ENCODE assay signal across 29 mouse cellular contexts in the genomic region with DNA sequence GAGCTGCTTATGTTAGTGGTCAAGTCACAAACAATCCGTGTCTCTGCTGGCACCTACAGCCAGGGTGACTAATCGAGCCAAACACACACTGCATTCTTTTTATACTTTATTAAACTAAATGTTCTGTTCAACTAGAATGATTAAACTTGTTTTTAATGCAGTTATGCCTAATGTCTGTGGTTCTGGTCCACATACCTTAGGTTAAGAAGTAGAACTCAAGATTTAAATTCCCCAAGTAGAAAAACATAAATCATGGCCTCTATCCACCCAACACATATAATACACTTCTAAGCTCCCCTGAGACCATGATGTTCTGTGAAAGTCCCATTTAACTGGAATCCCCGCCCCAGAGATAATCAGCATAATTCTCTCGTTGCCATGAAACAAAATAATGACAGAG. TPM values are rescaled to one million over a fixed set of nuclear protein-coding genes. Genes with fewer than 3 reads are reported as not detected.
"Had no signal": no experiment of that assay in that cellular context is flagged by ENCODE, and none has a peak within 500 bp of the region (broad histone marks: within the 10 kb centered on the region; RNA-seq: fewer than 3 reads in every experiment).

No protein-coding gene starts in this region.

- H3K4me3 ChIP-seq: kidney, embryonic 15.5 days; limb, embryonic 12.5 days; limb, embryonic 15.5 days; megakaryocyte, embryonic 14.5 days; midbrain, embryonic 10.5 days; midbrain, embryonic 13.5 days; myocyte; neural tube, embryonic 13.5 days had no signal

- H3K9me3 ChIP-seq: kidney, embryonic 15.5 days; limb, embryonic 12.5 days; limb, embryonic 15.5 days; midbrain, embryonic 10.5 days; midbrain, embryonic 13.5 days; neural tube, embryonic 13.5 days had no signal

- H3K27ac ChIP-seq: kidney, embryonic 15.5 days; limb, embryonic 12.5 days; limb, embryonic 15.5 days; liver, embryonic 14.5 days; midbrain, embryonic 10.5 days; midbrain, embryonic 13.5 days; neural tube, embryonic 13.5 days had no signal

- H3K9ac ChIP-seq: kidney, embryonic 15.5 days; limb, embryonic 12.5 days; limb, embryonic 15.5 days; liver, embryonic 14.5 days; liver, postnatal 0 days; lung, embryonic 14.5 days; midbrain, embryonic 13.5 days; neural tube, embryonic 13.5 days had no signal

- DNase-seq: kidney, adult 11 months; kidney, adult 8-10 months; kidney, postnatal 10 days; kidney, postnatal 36 days; layer of hippocampus, adult 9-11 months; left cerebral cortex, postnatal 4 days; liver, postnatal 0 days; lung, embryonic 14.5 days; lung, postnatal 36 days; retina, postnatal 1 day; right cerebral cortex, postnatal 25 days; thymus, adult 2 months; thymus, postnatal 14 days; thymus, postnatal 4 days had no signal

- H3K27me3 ChIP-seq: limb, embryonic 12.5 days; midbrain, embryonic 13.5 days; neural tube, embryonic 13.5 days had no signal

- ATAC-seq: liver, postnatal 0 days; lung, postnatal 0 days; midbrain, embryonic 13.5 days; midbrain, embryonic 16.5 days had no signal

- H3K36me3 ChIP-seq: kidney, embryonic 15.5 days; limb, embryonic 12.5 days; limb, embryonic 15.5 days had no signal

- H3K4me2 ChIP-seq: kidney, embryonic 15.5 days; limb, embryonic 12.5 days; limb, embryonic 15.5 days; liver, embryonic 11.5 days; lung, embryonic 14.5 days; midbrain, embryonic 13.5 days; neural tube, embryonic 13.5 days had no signal

RNA-seq across cellular contexts. Expression of a gene that starts 4.2 kb away (rescaled TPM):
- total RNA-seq: monocyte, adult 5-6 weeks; neutrophil, adult 5-6 weeks had no signal
- polyA plus RNA-seq: liver, postnatal 0 days; myocyte; spleen, adult 2 months had no signal
